Mouse (Mus musculus): ENCODE data around the gene Clic4. TPM values are rescaled to one million over a fixed set of nuclear protein-coding genes. Genes with fewer than 3 reads are reported as not detected.

Gene Clic4
- polyA plus RNA-seq, 1 experiment from 2014 or later = 110 TPM

DNA sequence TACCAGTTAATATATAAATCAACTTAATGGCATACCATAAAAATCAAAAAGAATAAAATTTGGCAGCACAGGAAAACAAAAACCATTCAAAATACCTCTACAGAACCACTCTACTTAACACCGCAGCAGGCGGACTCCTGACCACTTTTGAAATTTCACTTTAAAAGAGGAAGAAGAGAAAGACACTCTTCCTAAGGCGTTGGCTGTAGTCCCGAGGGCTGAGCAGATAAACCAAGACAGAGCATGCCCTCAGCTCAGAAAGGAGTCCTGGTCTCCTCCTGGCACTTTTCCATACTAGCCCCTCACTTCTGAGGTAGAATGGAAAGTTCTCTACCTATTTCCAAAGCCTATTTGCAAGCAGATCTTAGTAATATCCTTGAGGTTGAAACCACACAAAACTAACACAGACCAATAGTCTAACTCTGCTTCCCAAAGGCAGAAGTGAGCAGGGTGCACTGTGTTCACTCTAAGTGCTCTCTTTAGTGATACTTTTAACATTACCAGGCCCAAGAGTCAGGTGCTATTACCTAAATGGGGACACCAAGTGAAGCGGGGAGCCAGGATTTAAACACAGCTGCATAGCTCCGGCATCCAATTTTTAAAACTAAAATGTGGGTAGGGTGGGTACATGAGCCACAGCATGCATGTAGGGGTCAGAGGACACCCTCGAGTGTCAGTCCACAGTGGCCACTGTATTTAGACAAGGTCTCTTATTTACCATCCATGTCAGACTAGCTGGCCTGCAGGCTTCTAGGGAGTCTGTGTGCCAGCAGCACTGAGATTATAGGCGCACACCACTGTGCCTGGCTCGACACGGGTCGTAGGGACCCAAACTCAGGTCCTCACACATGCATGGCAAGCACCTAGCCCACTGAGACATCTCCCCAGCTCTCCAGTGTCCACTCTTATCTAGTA lies 15.8 kb downstream of the Clic4 start:
- ATAC-seq (ENCODE audit: insufficient read depth) = no peak
- Histone ChIP-seq H3K9ac (no peak overlapping the region), H3K4me2 (no peak overlapping the region), H3K27me3 (no peaks in the 10 kb centered on the region), H3K4me1 (replicated peaks) (peaks cover 57% of the 10 kb centered on the region), H3K9me3 (replicated peaks) (no peaks in the 10 kb centered on the region), H3K4me3 (replicated peaks) (no peak overlapping the region), H3K27ac (replicated peaks) (peak overlapping the region; percentile 4; the same call in 1 of the 2 replicates), H3K36me3 (replicated peaks) (peaks cover 35% of the 10 kb centered on the region)
- 58% methylated on average over 11 of the region's 11 CpGs for WGBS (ENCODE audit: insufficient replicate concordance)

- 0 out of 2 replicates have a peak, but pooled peaks have one; percentile 26 for ATAC-seq (ENCODE audit: insufficient read depth)
- 30% methylated on average over 3 of the region's 3 CpGs for WGBS (ENCODE audit: insufficient replicate concordance)
- no peak overlapping the region for H3K4me2 ChIP-seq
- H3K4me3 ChIP-seq (replicated peaks) = no peak overlapping the region
- H3K4me1 ChIP-seq (replicated peaks) = peaks cover 50% of the 10 kb centered on the region
- no peaks in the 10 kb centered on the region for H3K9me3 ChIP-seq (replicated peaks)
- H3K27ac ChIP-seq (replicated peaks) = peak overlapping the region; percentile 63
- no peaks in the 10 kb centered on the region for H3K27me3 ChIP-seq
- H3K9ac ChIP-seq = no peak overlapping the region
- peaks cover 28% of the 10 kb centered on the region for H3K36me3 ChIP-seq (replicated peaks)
Measured at GRCm38 (mm10) chr4:135254770-135255169, 17.8 kb downstream of the Clic4 start.

DNA sequence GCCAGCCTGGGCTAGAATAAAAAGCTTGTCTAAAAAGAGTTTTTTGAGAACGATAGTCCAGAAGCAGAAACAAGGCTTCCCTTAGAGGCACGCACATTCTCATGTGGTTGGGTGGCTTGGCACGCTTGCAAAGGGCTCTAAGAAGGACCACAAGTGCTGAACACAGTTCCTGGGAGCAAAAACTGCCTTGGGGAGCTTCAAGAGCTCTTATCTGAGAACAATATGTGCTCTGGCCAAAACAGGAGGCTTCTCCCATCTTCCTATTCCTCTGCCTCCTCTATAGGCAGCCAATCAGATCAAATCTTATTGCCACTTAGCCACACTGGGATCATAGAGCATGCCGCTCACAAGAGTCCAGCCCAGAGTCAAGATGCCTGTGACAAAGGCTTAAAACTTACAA lies 18.3 kb downstream of the Clic4 start:
- H3K36me3 ChIP-seq (replicated peaks) = peaks cover 30% of the 10 kb centered on the region
- no peak overlapping the region for H3K4me3 ChIP-seq (replicated peaks)
- no peak overlapping the region for H3K4me2 ChIP-seq
- peak overlapping the region; percentile 63 for H3K27ac ChIP-seq (replicated peaks)
- ATAC-seq (ENCODE audit: insufficient read depth) = peak; percentile 29; the same call in 1 of the 2 replicates
- WGBS (ENCODE audit: insufficient replicate concordance) = 60% methylated on average over 4 of the region's 4 CpGs
- H3K27me3 ChIP-seq = no peaks in the 10 kb centered on the region
- H3K4me1 ChIP-seq (replicated peaks) = peaks cover 50% of the 10 kb centered on the region
- 0 out of 2 replicates have a peak, but pooled peaks cover 2% of the 10 kb centered on the region for H3K9me3 ChIP-seq (replicated peaks)
- H3K9ac ChIP-seq = no peak overlapping the region

DNA sequence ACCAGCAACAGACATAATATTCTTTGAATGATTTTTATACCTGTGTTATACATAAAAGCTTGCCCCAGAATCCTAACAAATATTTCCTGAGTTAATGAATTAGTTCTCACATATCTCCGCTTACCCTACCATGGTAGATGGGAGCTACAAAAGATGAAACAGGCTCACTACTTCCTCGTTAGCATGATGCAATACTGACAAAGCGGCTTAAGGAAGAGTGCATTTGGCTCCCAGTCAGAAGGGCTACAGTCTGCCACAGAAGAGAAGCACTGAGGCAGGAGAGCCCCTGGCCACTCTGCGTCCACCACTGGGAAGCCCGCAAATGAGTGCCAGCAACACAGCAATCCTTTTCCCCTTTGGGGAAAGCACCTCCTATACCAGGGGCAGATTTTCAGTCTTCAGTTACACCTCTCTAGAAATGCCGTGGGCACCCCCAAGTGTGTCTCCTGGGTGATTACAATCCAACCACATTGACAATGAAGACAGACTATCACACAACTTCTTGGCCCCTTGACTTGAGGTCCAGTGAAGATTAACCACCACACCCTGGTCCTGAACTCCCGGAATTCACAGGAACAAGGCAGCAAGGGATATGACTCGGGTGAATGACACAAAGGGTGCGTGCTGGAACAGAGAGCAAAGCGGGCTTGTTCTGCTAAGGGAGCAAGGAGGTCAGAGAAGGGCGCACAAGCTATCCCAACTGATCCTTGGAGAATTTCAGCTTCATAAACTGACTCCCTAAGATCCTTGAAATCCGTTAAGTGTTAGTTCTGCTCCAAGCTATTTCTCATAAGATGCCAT lies 19.2 kb downstream of the Clic4 start:
- Histone ChIP-seq H3K4me3 (replicated peaks) (no peak overlapping the region), H3K4me2 (no peak overlapping the region), H3K9ac (no peak overlapping the region), H3K27me3 (no peaks in the 10 kb centered on the region), H3K36me3 (replicated peaks) (peaks cover 30% of the 10 kb centered on the region), H3K27ac (replicated peaks) (0 out of 2 replicates have a peak overlapping the region, but pooled peaks have one; percentile 16), H3K9me3 (replicated peaks) (0 out of 2 replicates have a peak, but pooled peaks cover 6% of the 10 kb centered on the region), H3K4me1 (replicated peaks) (peaks cover 50% of the 10 kb centered on the region)
- ATAC-seq (ENCODE audit: insufficient read depth) = no peak
- 83% methylated on average over 12 of the region's 12 CpGs for WGBS (ENCODE audit: insufficient replicate concordance)

- Histone ChIP-seq H3K4me2 (no peak overlapping the region), H3K4me1 (replicated peaks) (peaks cover 51% of the 10 kb centered on the region), H3K9me3 (replicated peaks) (0 out of 2 replicates have a peak, but pooled peaks cover 6% of the 10 kb centered on the region), H3K9ac (no peak overlapping the region), H3K27me3 (no peaks in the 10 kb centered on the region), H3K4me3 (replicated peaks) (no peak overlapping the region), H3K36me3 (replicated peaks) (peaks cover 23% of the 10 kb centered on the region), H3K27ac (replicated peaks) (no peak overlapping the region)
- no peak for ATAC-seq (ENCODE audit: insufficient read depth)
- 73% methylated on average over 2 of the region's 2 CpGs for WGBS (ENCODE audit: insufficient replicate concordance)
Measured at GRCm38 (mm10) chr4:135251801-135252200, 20.8 kb downstream of the Clic4 start.

GRCm38 (mm10) chr4:135248250-135249018 lies 24.2 kb downstream of the Clic4 start:
- WGBS (ENCODE audit: insufficient replicate concordance) = 42% methylated on average over 9 of the region's 9 CpGs
- no peak overlapping the region for H3K4me3 ChIP-seq (replicated peaks)
- peaks cover 47% of the 10 kb centered on the region for H3K4me1 ChIP-seq (replicated peaks)
- 0 out of 2 replicates have a peak, but pooled peaks cover 6% of the 10 kb centered on the region for H3K9me3 ChIP-seq (replicated peaks)
- 0 out of 2 replicates have a peak overlapping the region, but pooled peaks have one; percentile 30 for H3K27ac ChIP-seq (replicated peaks)
- ATAC-seq (ENCODE audit: insufficient read depth) = no peak
- no peak overlapping the region for H3K4me2 ChIP-seq
- peaks cover 21% of the 10 kb centered on the region for H3K36me3 ChIP-seq (replicated peaks)
- H3K27me3 ChIP-seq = no peaks in the 10 kb centered on the region
- no peak overlapping the region for H3K9ac ChIP-seq

DNA sequence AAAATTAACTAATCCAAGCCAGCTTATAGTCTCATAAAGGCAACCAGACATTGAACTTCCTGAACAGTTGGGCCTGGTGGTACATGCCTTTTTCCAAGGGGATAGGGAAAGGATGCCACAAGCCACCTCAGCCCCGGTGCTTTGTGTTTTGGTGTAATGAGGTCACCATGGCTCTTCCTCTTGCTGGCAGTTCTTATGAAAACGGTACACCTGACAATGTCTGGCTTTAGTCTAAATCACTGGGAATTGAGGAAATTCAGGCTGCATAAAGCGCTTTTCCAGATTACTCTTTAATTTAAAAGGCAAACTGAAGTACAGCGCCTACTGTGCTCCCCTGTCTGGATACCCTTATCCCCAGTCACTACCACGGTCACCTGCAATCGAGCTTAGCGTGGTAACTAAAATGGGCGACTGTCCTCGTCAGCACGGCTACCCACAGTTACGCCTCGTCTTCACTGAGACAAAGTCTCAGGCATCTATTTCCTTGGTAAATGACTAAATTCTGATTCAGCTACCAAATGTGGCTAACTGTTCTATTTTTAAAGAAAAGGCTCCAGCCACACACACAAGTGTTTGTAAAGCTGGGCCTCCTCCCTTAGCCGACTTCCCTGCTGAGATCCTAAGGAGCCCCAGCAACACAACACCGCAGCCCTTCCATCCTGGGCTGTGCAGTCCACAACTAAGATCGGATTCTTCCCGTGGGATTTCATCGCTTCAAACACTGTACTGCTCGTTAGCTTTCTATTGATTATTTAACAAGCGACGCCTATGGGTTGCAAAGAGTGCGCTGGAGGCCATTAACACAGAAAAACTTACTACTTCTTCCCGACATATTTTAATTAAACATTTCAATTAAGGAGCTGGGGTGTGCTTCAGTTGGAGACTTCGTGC lies 25.5 kb downstream of the Clic4 start:
- Histone ChIP-seq H3K27me3 (no peaks in the 10 kb centered on the region), H3K4me1 (replicated peaks) (peaks cover 58% of the 10 kb centered on the region), H3K9me3 (replicated peaks) (0 out of 2 replicates have a peak, but pooled peaks cover 6% of the 10 kb centered on the region), H3K9ac (no peak overlapping the region), H3K27ac (replicated peaks) (peak overlapping the region; percentile 70), H3K4me2 (no peak overlapping the region), H3K36me3 (replicated peaks) (peaks cover 20% of the 10 kb centered on the region), H3K4me3 (replicated peaks) (no peak overlapping the region)
- no peak for ATAC-seq (ENCODE audit: insufficient read depth)
- WGBS (ENCODE audit: insufficient replicate concordance) = 75% methylated on average over 23 of the region's 23 CpGs

GRCm38 (mm10) chr4:135246444-135246843 lies 26.2 kb downstream of the Clic4 start:
- no peak overlapping the region for H3K9ac ChIP-seq
- H3K4me3 ChIP-seq (replicated peaks) = no peak overlapping the region
- 0 out of 2 replicates have a peak overlapping the region, but pooled peaks have one; percentile 10 for H3K4me2 ChIP-seq
- peaks cover 65% of the 10 kb centered on the region for H3K4me1 ChIP-seq (replicated peaks)
- H3K27me3 ChIP-seq = no peaks in the 10 kb centered on the region
- peak overlapping the region; percentile 70 for H3K27ac ChIP-seq (replicated peaks)
- no peak for ATAC-seq (ENCODE audit: insufficient read depth)
- H3K9me3 ChIP-seq (replicated peaks) = 0 out of 2 replicates have a peak, but pooled peaks cover 6% of the 10 kb centered on the region
- 84% methylated on average over 2 of the region's 2 CpGs for WGBS (ENCODE audit: insufficient replicate concordance)
- peaks cover 20% of the 10 kb centered on the region for H3K36me3 ChIP-seq (replicated peaks)

DNA sequence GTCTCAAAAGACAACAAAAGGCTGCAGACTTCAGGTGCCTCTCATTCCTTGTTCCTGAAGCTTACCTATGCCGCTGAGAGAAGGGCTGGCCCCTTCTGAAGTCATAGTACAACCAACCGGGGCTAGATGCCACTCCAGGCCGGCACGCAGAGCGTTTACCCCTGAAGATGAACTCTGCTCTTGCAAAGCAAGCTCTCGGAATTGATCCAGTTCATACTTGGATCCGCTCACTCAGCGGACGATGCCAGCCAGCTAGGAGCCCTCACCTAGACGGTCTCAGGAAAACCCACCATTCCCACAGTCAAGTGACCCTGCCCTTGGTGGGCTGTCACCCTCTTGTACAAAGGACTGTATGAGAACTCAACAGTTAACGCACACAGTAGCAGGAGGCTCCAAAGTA lies 26.8 kb downstream of the Clic4 start:
- no peak overlapping the region for H3K9ac ChIP-seq
- H3K4me2 ChIP-seq = peak overlapping the region; percentile 10; the same call in 1 of the 2 replicates
- peaks cover 71% of the 10 kb centered on the region for H3K4me1 ChIP-seq (replicated peaks)
- 0 out of 2 replicates have a peak, but pooled peaks cover 6% of the 10 kb centered on the region for H3K9me3 ChIP-seq (replicated peaks)
- no peak overlapping the region for H3K4me3 ChIP-seq (replicated peaks)
- H3K36me3 ChIP-seq (replicated peaks) = peaks cover 17% of the 10 kb centered on the region
- ATAC-seq (ENCODE audit: insufficient read depth) = no peak
- peak overlapping the region; percentile 70; the same call in 1 of the 2 replicates for H3K27ac ChIP-seq (replicated peaks)
- no peaks in the 10 kb centered on the region for H3K27me3 ChIP-seq
- 83% methylated on average over 11 of the region's 11 CpGs for WGBS (ENCODE audit: insufficient replicate concordance)

Data from liver, embryonic 15.5 days (tissue).